Mouse (Mus musculus): ENCODE results near the gene Stag2.

DNA sequence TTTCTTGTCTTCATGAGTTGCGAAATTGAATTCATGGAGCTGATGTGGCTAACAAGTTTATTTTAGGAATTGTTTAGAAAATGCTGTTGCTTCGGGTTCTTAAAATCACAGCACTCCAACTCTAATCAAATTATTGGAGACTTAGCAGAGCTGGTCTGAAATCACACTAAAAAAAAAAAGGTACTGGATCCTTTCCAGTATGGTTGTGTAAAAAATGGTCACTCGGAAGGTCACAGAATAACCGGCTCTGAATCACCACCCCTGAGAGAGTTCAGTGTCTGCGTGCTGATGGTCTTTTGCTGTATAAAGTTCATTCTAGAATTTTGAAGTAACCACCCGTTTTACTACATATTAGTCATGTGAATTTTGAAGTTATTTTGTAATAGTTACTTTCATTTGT lies 42.0 kb upstream of the Stag2 start:
- TF ChIP-seq POLR2A (IDR thresholded peaks at IDR 0.05; ENCODE audit: low read depth, low read length) = no peak
- TF ChIP-seq CTCF (IDR thresholded peaks at IDR 0.05; ENCODE audit: extremely low read depth, insufficient read depth, insufficient read length, insufficient replicate concordance) = no peak

All from spleen, adult 2 months (tissue).